16 mouse cellular contexts compared by ENCODE assay signal in the genomic region with DNA sequence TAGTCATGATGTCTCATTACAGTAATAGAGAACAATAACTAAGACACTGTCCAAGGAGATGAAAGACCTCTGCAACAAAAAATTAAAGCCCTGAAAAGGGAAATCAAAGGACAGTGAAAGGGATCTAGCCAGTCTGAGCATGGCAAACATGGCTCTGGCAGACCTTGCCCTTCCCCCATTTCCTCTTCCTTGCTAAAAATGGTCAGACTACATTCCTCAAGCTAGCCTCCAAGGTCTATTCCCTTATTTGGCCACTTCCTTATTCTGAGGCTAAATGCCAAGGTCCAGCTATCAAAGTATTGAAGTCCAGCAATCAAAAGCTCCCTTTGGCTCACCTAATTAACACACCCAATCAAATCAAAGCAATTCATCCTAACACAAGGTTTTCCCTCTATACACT. TPM values are rescaled to one million over a fixed set of nuclear protein-coding genes. Genes with fewer than 3 reads are reported as not detected.
DNase-seq lines count a peak whose midpoint lies in the region; ATAC-seq and TF ChIP-seq lines count a peak whose summit lies in the region.
"Had no signal": no experiment of that assay in that cellular context is flagged by ENCODE, and none has a peak within 500 bp of the region (broad histone marks: within the 10 kb centered on the region; RNA-seq: fewer than 3 reads in every experiment).

No protein-coding gene starts in this region.

- H3K4me2 ChIP-seq in lung, postnatal 0 days (replicated peaks; ENCODE audit: low read depth, low read length), result no peak overlapping the region
- H3K4me2 ChIP-seq: embryonic facial prominence, embryonic 15.5 days; forebrain, embryonic 13.5 days; stomach, embryonic 15.5 days had no signal

- ATAC-seq in lung, postnatal 0 days, result no peak
- ATAC-seq in megakaryocyte progenitor cell, adult 5-6 weeks (replicated peaks; ENCODE audit: poor library complexity), result no peak
- ATAC-seq: forebrain, embryonic 13.5 days had no signal

- no peaks in the 10 kb centered on the region for H3K27me3 ChIP-seq in lung, postnatal 0 days (replicated peaks; ENCODE audit: insufficient read depth, low read length)
- H3K27me3 ChIP-seq: embryonic facial prominence, embryonic 15.5 days; stomach, embryonic 15.5 days had no signal

- no peaks in the 10 kb centered on the region for H3K4me1 ChIP-seq in lung, postnatal 0 days (ENCODE audit: insufficient read depth, low read depth, low read length)
- H3K4me1 ChIP-seq: embryonic facial prominence, embryonic 15.5 days; forebrain, embryonic 13.5 days; stomach, embryonic 15.5 days had no signal

- TF ChIP-seq CTCF in lung, postnatal 0 days (IDR thresholded peaks at IDR 0.05), result no peak

- H3K4me3 ChIP-seq in lung, postnatal 0 days (ENCODE audit: low read depth, low read length), result no peak overlapping the region
- H3K4me3 ChIP-seq: embryonic facial prominence, embryonic 15.5 days; forebrain, embryonic 13.5 days; stomach, embryonic 15.5 days had no signal

- no peaks in the 10 kb centered on the region for H3K9me3 ChIP-seq in lung, postnatal 0 days (ENCODE audit: low read length)
- H3K9me3 ChIP-seq: embryonic facial prominence, embryonic 15.5 days; forebrain, embryonic 13.5 days; stomach, embryonic 15.5 days had no signal

- peak; percentile 42 for DNase-seq in adrenal gland, adult 2 months
- DNase-seq in adrenal gland, postnatal 25 days, result no peak
- peak; percentile 34 to 37 for DNase-seq in heart, postnatal 10 days
- DNase-seq in heart, adult 8-10 months (ENCODE audit: low spot score), result no peak
- DNase-seq in lung, postnatal 0 days (ENCODE audit: low spot score), result peak; percentile 59
- DNase-seq in lung, postnatal 14 days, result no peak
- DNase-seq in thymus, postnatal 10 days (ENCODE audit: low spot score in 2 of 2), result no peak
- DNase-seq: cerebellum, postnatal 10 days; midbrain, embryonic 14.5 days; right cerebral cortex, adult 18-20 months; spleen, adult 18-20 months; thymus, postnatal 36 days had no signal

- intact Hi-C loops in heart, postnatal 10 days (cut with DNase I), result no loop called here

- no peaks in the 10 kb centered on the region for H3K36me3 ChIP-seq in lung, postnatal 0 days (ENCODE audit: insufficient read depth, low read length)
- H3K36me3 ChIP-seq: embryonic facial prominence, embryonic 15.5 days; stomach, embryonic 15.5 days had no signal

- TF ChIP-seq EP300 in lung, postnatal 0 days (IDR thresholded peaks at IDR 0.05), result no peak

- H3K27ac ChIP-seq in lung, postnatal 0 days (ENCODE audit: low read length), result no peak overlapping the region
- H3K27ac ChIP-seq: embryonic facial prominence, embryonic 15.5 days; forebrain, embryonic 13.5 days; stomach, embryonic 15.5 days had no signal

- no peak overlapping the region for H3K9ac ChIP-seq in lung, postnatal 0 days (replicated peaks; ENCODE audit: low read depth)
- H3K9ac ChIP-seq: embryonic facial prominence, embryonic 15.5 days; forebrain, embryonic 13.5 days; stomach, embryonic 15.5 days had no signal

RNA-seq across cellular contexts. Expression of gene Chmp3, which starts 6.3 kb away (rescaled TPM):
- total RNA-seq in adrenal gland, adult 2 months (2021), result 100 to 1,000 TPM; 141 to 143 TPM
- polyA plus RNA-seq in adrenal gland, adult 2 months (2012; rRNA removed), result 16.6 and 21.7 TPM in 2 replicates
- total RNA-seq in adrenal gland, postnatal 25 days (2021), result 109 and 133 TPM in 2 replicates
- total RNA-seq in heart, postnatal 10 days (2021), result 10 to 100 TPM; 62.8 to 67.7 TPM
- 10 to 100 TPM; 48.0 to 79.1 (median 59.2) TPM for total RNA-seq in heart, adult 8-10 months (2022)
- 82.5 and 83.4 TPM in 2 replicates for polyA plus RNA-seq in lung, postnatal 0 days (2015; fragmentation: Nextera tagmentation; extraction: Ambion mirVana)
- total RNA-seq in megakaryocyte progenitor cell, adult 5-6 weeks (2015), result 29.5 and 34.7 TPM in 2 replicates
- total RNA-seq in megakaryocyte progenitor cell, adult 5-6 weeks (2017), result 95.2 and 133 TPM in 2 replicates

RNA-seq across cellular contexts. Expression of gene Rnf103, which starts 43.6 kb away (rescaled TPM):
- 10 to 100 TPM; 28.5 to 40.3 TPM for total RNA-seq in adrenal gland, adult 2 months (2021)
- polyA plus RNA-seq in adrenal gland, adult 2 months (2012; rRNA removed), result 37.8 and 49.3 TPM in 2 replicates
- 32.3 and 41.0 TPM in 2 replicates for total RNA-seq in adrenal gland, postnatal 25 days (2021)
- total RNA-seq in heart, postnatal 10 days (2021), result 10 to 100 TPM; 30.1 to 32.7 TPM
- total RNA-seq in heart, adult 8-10 months (2022), result 10 to 100 TPM; 21.9 to 24.4 (median 22.7) TPM
- polyA plus RNA-seq in lung, postnatal 0 days (2015; fragmentation: Nextera tagmentation; extraction: Ambion mirVana), result 17.7 and 18.9 TPM in 2 replicates
- total RNA-seq in megakaryocyte progenitor cell, adult 5-6 weeks (2015), result 11.7 and 14.9 TPM in 2 replicates
- total RNA-seq in megakaryocyte progenitor cell, adult 5-6 weeks (2017), result 10.8 and 12.4 TPM in 2 replicates

Comparison
In these comparisons a context has a peak if more than half of its experiments do, and no peak if none do; other contexts are left out.
1. DNase-seq: peak in adrenal gland, adult 2 months (single experiment), heart, postnatal 10 days (2 of 2) and lung, postnatal 0 days (single experiment); none in adrenal gland, postnatal 25 days (single experiment), heart, adult 8-10 months (single experiment), lung, postnatal 14 days (single experiment) and thymus, postnatal 10 days (0 of 2).